Mouse (Mus musculus) heart, adult 2 months (tissue): Measurements from ENCODE around the gene Robo2.

ENCODE experiments used
- CTCF ChIP-seq: fragments of 200-600 bp; IDR thresholded peaks from 2 replicates; pipeline ENCODE4 v1.8.1; 2022; ENCODE audit warnings: antibody characterized with exemption, mild to moderate bottlenecking, moderate library complexity
- EP300 ChIP-seq: fragments of 200-500 bp; IDR thresholded peaks from 2 replicates; pipeline ENCODE4 v1.6.1; 2011; ENCODE audit warnings: low read depth, low read length, control low read depth; ENCODE audit not compliant: insufficient read depth
- POLR2A ChIP-seq: fragments of 200-500 bp; IDR thresholded peaks from 2 replicates; pipeline ENCODE4 v1.6.1; 2011; ENCODE audit warnings: mild to moderate bottlenecking, low read depth, low read length, control low read depth; ENCODE audit not compliant: insufficient read depth

DNA sequence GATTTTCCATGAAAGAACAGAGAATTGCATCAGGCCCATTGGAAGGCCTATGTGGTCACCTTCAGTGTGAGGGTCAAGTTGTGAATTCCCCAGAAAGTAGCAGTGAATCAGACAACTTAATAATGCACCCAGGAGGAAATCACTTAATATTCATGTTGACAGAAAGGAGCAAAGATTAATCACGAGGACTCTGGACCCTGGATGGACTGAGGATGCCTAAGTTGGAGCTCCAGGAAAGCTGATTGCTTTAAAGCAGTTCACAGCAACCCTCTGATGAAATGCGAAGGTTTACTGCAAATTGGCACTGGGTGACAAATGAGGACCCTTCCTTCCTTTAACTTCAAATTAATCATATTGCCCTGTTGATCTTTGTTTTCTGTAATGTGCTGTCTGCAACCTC, 32.2 kb downstream of the Robo2 start:
- no peak for TF ChIP-seq CTCF
- no peak for TF ChIP-seq POLR2A
- no peak for TF ChIP-seq EP300
